Mouse (Mus musculus) intestine, embryonic 16.5 days (tissue): ENCODE data around the gene Fbh1. TPM values are rescaled to one million over a fixed set of nuclear protein-coding genes. Genes with fewer than 3 reads are reported as not detected.

Experiments
- polyA plus RNA-seq: library from polyadenylated mRNA; unstranded; fragments of >200 nt; fragmentation: Nextera tagmentation; extraction: Ambion mirVana; gene quantifications from 2 replicates; pipeline ENCODE4 v1.2.1, GENCODE M21; 2015

Fbh1 gene
- polyA plus RNA-seq, 1 experiment from 2014 or later: 112 TPM

Other genes starting within 250 kb of the Fbh1 start
- 14.5 and 16.2 TPM in 2 replicates for gene Pfkfb3, start 223.5 kb downstream of the Fbh1 start, polyA plus RNA-seq
- gene Rbm17, start 173.4 kb downstream of the Fbh1 start, polyA plus RNA-seq: 105 and 115 TPM in 2 replicates
- gene Gm17490, start 151.3 kb downstream of the Fbh1 start, polyA plus RNA-seq: not detected in 2 replicates
- gene Il2ra, start 134.8 kb downstream of the Fbh1 start, polyA plus RNA-seq: 0.10 and 0.12 TPM in 2 replicates
- gene Il15ra, start 72.3 kb downstream of the Fbh1 start, polyA plus RNA-seq: 2.0 and 2.2 TPM in 2 replicates
- 37.3 and 38.4 TPM in 2 replicates for gene Ankrd16, start 294 bp upstream of the Fbh1 start, polyA plus RNA-seq